Mouse (Mus musculus): ENCODE results near the gene Rhov. TPM values are rescaled to one million over a fixed set of nuclear protein-coding genes. Genes with fewer than 3 reads are reported as not detected.

Rhov gene
- polyA plus RNA-seq, 1 experiment from 2014 or later, result 0.60 TPM

DNA sequence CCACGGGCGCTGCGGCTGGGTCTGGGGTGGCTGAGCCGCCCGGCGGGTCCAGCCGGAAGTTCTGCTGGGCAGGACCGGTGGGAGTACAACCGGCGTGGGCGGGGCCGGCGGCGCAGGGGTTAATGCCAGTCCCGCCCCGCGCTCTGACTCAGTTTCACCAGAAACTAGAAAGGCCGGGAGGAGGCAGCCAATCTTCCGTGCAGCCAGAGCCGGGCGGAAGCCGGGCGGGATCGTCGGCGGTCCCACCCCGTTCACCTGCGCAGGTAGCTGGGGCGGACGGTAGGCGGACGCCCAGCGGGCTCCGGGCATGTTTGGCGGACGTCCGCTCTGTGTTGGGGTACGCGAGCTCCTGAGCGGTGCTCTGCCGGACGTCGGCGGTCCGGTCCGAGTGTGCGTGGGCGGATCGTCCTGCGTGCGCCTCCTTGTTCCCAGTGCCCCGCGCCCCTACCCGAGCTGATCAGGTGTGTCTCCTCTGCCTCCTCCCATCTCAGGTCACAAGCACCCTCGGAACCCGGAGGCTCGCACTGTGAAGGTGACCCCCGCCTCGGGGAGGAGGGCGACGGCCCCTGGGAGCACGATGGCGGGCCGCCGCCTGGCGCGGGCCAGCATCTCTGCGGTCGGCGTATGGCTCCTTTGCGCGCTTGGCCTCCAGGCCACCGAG, 33.7 kb downstream of the Rhov start, which contains the start of gene Spint1:
Spint1 (plus strand) TSS at position 153 of the 661 bp plus-strand sequence.
- peak within 1 kb of the TSS; percentile 62 for H3K4me3 ChIP-seq
- H3K36me3 ChIP-seq, result no peaks in the 10 kb centered on the region
- WGBS, result under 1% methylated on average over 73 of the region's 73 CpGs
- ATAC-seq (ENCODE audit: extremely low read depth, insufficient number of reproducible peaks, low FRiP score, low TSS enrichment), result no peak
- no peak within 1 kb of the TSS for H3K27ac ChIP-seq (replicated peaks)
- no peaks in the 10 kb centered on the region for H3K9me3 ChIP-seq
- peaks cover 93% of the 10 kb centered on the region for H3K27me3 ChIP-seq (replicated peaks)
- H3K4me2 ChIP-seq, result peak within 1 kb of the TSS; percentile 84
- peak within 1 kb of the TSS; percentile 66 for H3K9ac ChIP-seq
- peaks cover 13% of the 10 kb centered on the region for H3K4me1 ChIP-seq

DNA sequence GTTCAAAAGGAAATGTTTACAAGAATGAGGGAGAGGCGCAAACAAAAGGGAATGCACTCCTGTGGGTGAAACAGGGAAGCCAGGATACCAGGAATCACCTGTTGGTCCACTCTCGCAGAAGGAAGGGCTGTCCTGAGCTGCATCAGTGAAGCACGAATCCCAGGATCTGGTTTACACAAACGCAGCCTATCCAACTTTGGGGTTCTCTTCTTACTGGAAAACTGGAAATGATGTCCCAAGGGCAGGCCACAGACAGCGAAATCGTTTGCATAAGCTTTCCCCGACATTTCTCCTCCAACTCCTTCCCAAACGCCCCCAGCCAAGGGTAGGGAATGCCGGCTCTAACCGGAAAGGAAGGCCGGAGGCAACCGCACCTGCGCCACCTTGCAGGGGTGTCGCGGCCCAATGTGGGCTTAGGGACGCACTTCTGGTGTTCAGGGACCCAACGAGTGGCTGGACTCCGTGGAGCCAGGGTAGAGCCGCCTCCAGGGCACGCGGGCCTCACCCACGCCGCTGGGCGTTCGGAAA, 34.3 kb downstream of the Rhov start:
- peaks cover 13% of the 10 kb centered on the region for H3K4me1 ChIP-seq
- no peaks in the 10 kb centered on the region for H3K36me3 ChIP-seq
- H3K27me3 ChIP-seq (replicated peaks), result peaks cover 88% of the 10 kb centered on the region
- H3K9me3 ChIP-seq, result no peaks in the 10 kb centered on the region
- H3K9ac ChIP-seq, result peak overlapping the region; percentile 66
- H3K27ac ChIP-seq (replicated peaks), result no peak overlapping the region
- 9% methylated on average over 25 of the region's 25 CpGs for WGBS
- no peak for ATAC-seq (ENCODE audit: extremely low read depth, insufficient number of reproducible peaks, low FRiP score, low TSS enrichment)
- peak overlapping the region; percentile 84 for H3K4me2 ChIP-seq
- peak overlapping the region; percentile 62 for H3K4me3 ChIP-seq

DNA sequence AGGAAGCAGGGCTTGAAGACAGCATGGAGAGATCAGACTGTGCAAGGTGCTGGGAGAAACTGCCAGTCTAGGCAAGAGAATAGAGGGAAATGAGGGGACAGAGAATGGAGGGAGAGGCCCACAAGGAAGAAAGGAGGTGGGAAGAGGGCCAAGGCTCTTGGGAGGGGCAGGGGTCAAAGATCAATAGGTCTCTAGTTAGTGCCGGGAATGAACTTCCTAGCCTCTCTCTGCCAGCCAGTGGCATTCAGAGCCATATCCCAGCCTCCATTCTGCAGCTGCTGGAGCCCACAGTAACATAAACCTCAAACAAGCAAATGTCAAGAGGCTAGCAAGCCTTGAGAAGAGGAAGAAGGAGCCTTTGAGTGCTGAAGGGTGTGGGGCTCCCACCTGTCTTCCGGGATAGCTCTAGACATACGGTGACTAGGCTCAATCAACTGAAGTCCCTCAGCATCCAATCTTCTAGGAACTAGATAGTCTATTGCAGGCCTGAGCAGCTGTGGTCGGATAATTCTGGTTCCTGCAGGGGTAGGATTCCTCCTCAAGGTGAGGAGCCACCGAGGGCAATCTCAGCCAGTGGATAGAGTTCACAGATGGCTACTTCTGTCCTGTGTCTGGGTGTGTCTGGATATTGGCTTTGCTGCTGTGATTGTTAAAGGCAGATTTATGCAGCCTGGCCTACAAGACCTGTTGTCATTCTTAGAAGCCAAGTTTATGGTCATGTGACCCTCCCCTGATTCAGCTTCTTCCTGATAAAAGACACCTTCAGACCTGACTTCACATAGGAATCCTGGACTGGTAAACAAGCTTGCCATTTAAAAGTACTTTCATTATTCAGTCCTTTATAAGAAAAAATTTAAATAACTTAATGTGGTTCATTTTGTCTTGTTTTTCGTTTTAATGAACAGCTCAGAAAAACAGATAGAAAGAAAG, 41.0 kb downstream of the Rhov start, which contains the start of gene Ppp1r14d:
Ppp1r14d (minus strand) TSS at position 132 of the 930 bp plus-strand sequence.
- WGBS, result 64% methylated on average over 6 of the region's 6 CpGs
- H3K4me2 ChIP-seq, result no peak within 1 kb of the TSS
- no peak within 1 kb of the TSS for H3K9ac ChIP-seq
- H3K4me1 ChIP-seq, result no peaks in the 10 kb centered on the region
- H3K27ac ChIP-seq (replicated peaks), result no peak within 1 kb of the TSS
- H3K27me3 ChIP-seq (replicated peaks), result peaks cover 33% of the 10 kb centered on the region
- no peaks in the 10 kb centered on the region for H3K9me3 ChIP-seq
- no peak within 1 kb of the TSS for H3K4me3 ChIP-seq
- no peak; the same call in 1 of the 2 replicates for ATAC-seq (ENCODE audit: extremely low read depth, insufficient number of reproducible peaks, low FRiP score, low TSS enrichment)
- H3K36me3 ChIP-seq, result no peaks in the 10 kb centered on the region

Other genes with a start within 250 kb of the Rhov start
- 16.0 and 17.6 TPM in 2 replicates for gene Ccdc32, start 241.9 kb downstream of the Rhov start, polyA plus RNA-seq (2015; fragmentation: Nextera tagmentation; extraction: Ambion mirVana)
- gene Rpusd2, start 236.5 kb downstream of the Rhov start, polyA plus RNA-seq (2015; fragmentation: Nextera tagmentation; extraction: Ambion mirVana), result 4.1 and 4.6 TPM in 2 replicates
- gene Knl1, start 224.2 kb downstream of the Rhov start, polyA plus RNA-seq (2015; fragmentation: Nextera tagmentation; extraction: Ambion mirVana), result 31.4 and 34.7 TPM in 2 replicates
- gene Rad51, start 158.5 kb downstream of the Rhov start, polyA plus RNA-seq (2015; fragmentation: Nextera tagmentation; extraction: Ambion mirVana), result 30.7 and 31.1 TPM in 2 replicates
- gene Rmdn3, start 114.2 kb downstream of the Rhov start, polyA plus RNA-seq (2015; fragmentation: Nextera tagmentation; extraction: Ambion mirVana), result 23.3 and 26.6 TPM in 2 replicates
- 5.3 and 7.9 TPM in 2 replicates for gene Gchfr, start 103.5 kb downstream of the Rhov start, polyA plus RNA-seq (2015; fragmentation: Nextera tagmentation; extraction: Ambion mirVana)
- 0.37 and 0.44 TPM in 2 replicates for gene Gm14137, start 96.8 kb downstream of the Rhov start, polyA plus RNA-seq (2015; fragmentation: Nextera tagmentation; extraction: Ambion mirVana)
- 29.5 and 35.0 TPM in 2 replicates for gene Zfyve19, start 62.7 kb downstream of the Rhov start, polyA plus RNA-seq (2015; fragmentation: Nextera tagmentation; extraction: Ambion mirVana)
- 11.3 and 11.9 TPM in 2 replicates for gene Dnajc17, start 62.5 kb downstream of the Rhov start, polyA plus RNA-seq (2015; fragmentation: Nextera tagmentation; extraction: Ambion mirVana)
- gene Ppp1r14d, start 41.4 kb downstream of the Rhov start, polyA plus RNA-seq (2015; fragmentation: Nextera tagmentation; extraction: Ambion mirVana), result not detected in 2 replicates
- 0.96 and 1.0 TPM in 2 replicates for gene Spint1, start 33.9 kb downstream of the Rhov start, polyA plus RNA-seq (2015; fragmentation: Nextera tagmentation; extraction: Ambion mirVana)
- gene Vps18, start 17.5 kb upstream of the Rhov start, polyA plus RNA-seq (2015; fragmentation: Nextera tagmentation; extraction: Ambion mirVana), result 11.9 and 13.1 TPM in 2 replicates
- 7.7 and 8.7 TPM in 2 replicates for gene Dll4, start 54.5 kb upstream of the Rhov start, polyA plus RNA-seq (2015; fragmentation: Nextera tagmentation; extraction: Ambion mirVana)
- 0.35 and 0.78 TPM in 2 replicates for gene Chac1, start 80.0 kb upstream of the Rhov start, polyA plus RNA-seq (2015; fragmentation: Nextera tagmentation; extraction: Ambion mirVana)
- gene Ino80, start 206.4 kb upstream of the Rhov start, polyA plus RNA-seq (2015; fragmentation: Nextera tagmentation; extraction: Ambion mirVana), result 2.4 and 2.6 TPM in 2 replicates